Mouse (Mus musculus): ENCODE data around the gene Gm20696. TPM values are rescaled to one million over a fixed set of nuclear protein-coding genes. Genes with fewer than 3 reads are reported as not detected.
A peak's percentile ranks its signal among the peaks of the same experiment; 100 is the strongest.

The Gm20696 gene
- total RNA-seq, 2 experiments from 2014 or later = 1.2 to 1.3 TPM

GRCm38 (mm10) chr6:99253331-99253730 is 413.3 kb downstream of the Gm20696 start:
- DNase-seq = no peak
- TF ChIP-seq CTCF (IDR thresholded peaks at IDR 0.05) = no peak
- H3K4me3 ChIP-seq = no peak overlapping the region
- no peak overlapping the region for H3K27ac ChIP-seq
- intact Hi-C loops (cut with DNase I) = no loop called here

- H3K27ac ChIP-seq = no peak overlapping the region
- no peak for TF ChIP-seq CTCF (IDR thresholded peaks at IDR 0.05)
- DNase-seq = peak; percentile 45
- no peak overlapping the region for H3K4me3 ChIP-seq
- intact Hi-C loops (cut with DNase I) = no loop called here
Measured at GRCm38 (mm10) chr6:99252816-99253215, 413.8 kb downstream of the Gm20696 start.

DNA sequence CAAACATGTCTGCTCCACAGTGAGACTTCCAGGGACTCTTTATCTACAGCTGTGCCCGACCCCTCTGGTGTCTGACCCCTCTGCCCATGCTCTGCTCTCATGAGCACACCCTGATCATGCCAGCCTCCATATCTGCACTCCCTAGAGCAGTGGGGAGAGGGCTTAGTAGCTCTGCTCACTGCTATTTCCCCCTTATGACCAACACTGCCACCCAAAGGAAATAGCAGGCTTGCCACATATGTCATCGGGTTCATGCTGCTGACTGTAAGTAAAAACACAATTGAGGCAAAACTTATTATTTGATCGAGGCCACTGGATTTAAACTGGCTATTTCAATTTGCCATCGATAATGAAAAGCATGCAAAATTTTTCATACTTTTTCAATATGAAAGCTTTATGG is 414.7 kb downstream of the Gm20696 start:
- no peak overlapping the region for H3K27ac ChIP-seq
- intact Hi-C loops (cut with DNase I) = no loop called here
- H3K4me3 ChIP-seq = no peak overlapping the region
- peak; percentile 48 for TF ChIP-seq CTCF (IDR thresholded peaks at IDR 0.05)
- DNase-seq = no peak

- no peak for TF ChIP-seq CTCF (IDR thresholded peaks at IDR 0.05)
- no peak overlapping the region for H3K27ac ChIP-seq
- no peak for DNase-seq
- H3K4me3 ChIP-seq = no peak overlapping the region
- intact Hi-C loops (cut with DNase I) = no loop called here
Measured at GRCm38 (mm10) chr6:99251222-99251621, 415.4 kb downstream of the Gm20696 start.

GRCm38 (mm10) chr6:99249496-99250030 is 417.0 kb downstream of the Gm20696 start:
- no peak overlapping the region for H3K4me3 ChIP-seq
- intact Hi-C loops (cut with DNase I) = no loop called here
- H3K27ac ChIP-seq = no peak overlapping the region
- DNase-seq = no peak
- no peak for TF ChIP-seq CTCF (IDR thresholded peaks at IDR 0.05)

GRCm38 (mm10) chr6:99248396-99248795 is 418.2 kb downstream of the Gm20696 start:
- no peak for TF ChIP-seq CTCF (IDR thresholded peaks at IDR 0.05)
- intact Hi-C loops (cut with DNase I) = no loop called here

GRCm38 (mm10) chr6:99241625-99242395 is 424.8 kb downstream of the Gm20696 start:
- no peak overlapping the region for H3K4me3 ChIP-seq
- H3K27ac ChIP-seq = no peak overlapping the region
- TF ChIP-seq CTCF (IDR thresholded peaks at IDR 0.05) = no peak
- no peak for DNase-seq
- intact Hi-C loops (cut with DNase I) = no loop called here

More at GRCm38 (mm10) chr6:99248396-99248795, 418.2 kb downstream of the Gm20696 start:
- DNase-seq = no peak
- Histone ChIP-seq H3K4me3 (no peak overlapping the region), H3K27ac (no peak overlapping the region)

- DNase-seq = no peak
- no peak overlapping the region for H3K4me3 ChIP-seq
- no peak overlapping the region for H3K27ac ChIP-seq
- TF ChIP-seq CTCF (IDR thresholded peaks at IDR 0.05) = no peak
- intact Hi-C loops (cut with DNase I) = no loop called here
Measured at GRCm38 (mm10) chr6:99240764-99241163, 425.8 kb downstream of the Gm20696 start.

DNA sequence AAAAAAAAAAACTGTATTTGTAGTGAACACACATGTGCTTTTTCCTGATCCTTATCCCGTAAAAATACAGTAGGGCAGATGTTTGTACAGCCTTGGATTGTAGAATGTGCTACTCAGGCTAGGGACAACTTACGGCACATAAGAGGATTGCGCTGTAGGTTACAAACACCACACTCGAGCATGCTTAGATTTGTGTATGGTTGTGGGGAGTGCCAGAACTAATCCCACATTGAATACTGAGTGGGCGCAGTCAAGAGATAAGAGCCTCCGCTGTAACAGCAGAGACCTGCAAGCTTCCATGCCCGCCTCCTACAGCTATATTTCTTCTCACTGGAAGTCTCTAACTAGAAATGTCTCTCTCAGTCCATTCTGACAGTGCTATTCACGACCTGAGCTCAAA is 431.0 kb downstream of the Gm20696 start:
- no peak for TF ChIP-seq CTCF (IDR thresholded peaks at IDR 0.05)
- no peak overlapping the region for H3K27ac ChIP-seq
- H3K4me3 ChIP-seq = no peak overlapping the region
- intact Hi-C loops (cut with DNase I) = no loop called here
- DNase-seq = no peak

GRCm38 (mm10) chr6:99233411-99233810 is 433.2 kb downstream of the Gm20696 start:
- intact Hi-C loops (cut with DNase I) = no loop called here
- Histone ChIP-seq H3K27ac (no peak overlapping the region), H3K4me3 (no peak overlapping the region)
- TF ChIP-seq CTCF (IDR thresholded peaks at IDR 0.05) = no peak
- DNase-seq = no peak

- Histone ChIP-seq H3K27ac (0 out of 2 replicates have a peak overlapping the region, but pooled peaks have one; percentile 4), H3K4me3 (no peak overlapping the region)
- no peak for TF ChIP-seq CTCF (IDR thresholded peaks at IDR 0.05)
- intact Hi-C loops (cut with DNase I) = no loop called here
- DNase-seq = peak; percentile 31
Measured at GRCm38 (mm10) chr6:99228336-99228870, 438.2 kb downstream of the Gm20696 start.

- TF ChIP-seq CTCF (IDR thresholded peaks at IDR 0.05) = no peak
- no peak overlapping the region for H3K27ac ChIP-seq
- DNase-seq = no peak
- intact Hi-C loops (cut with DNase I) = no loop called here
- no peak overlapping the region for H3K4me3 ChIP-seq
Measured at GRCm38 (mm10) chr6:99221147-99221546, 445.4 kb downstream of the Gm20696 start.

DNA sequence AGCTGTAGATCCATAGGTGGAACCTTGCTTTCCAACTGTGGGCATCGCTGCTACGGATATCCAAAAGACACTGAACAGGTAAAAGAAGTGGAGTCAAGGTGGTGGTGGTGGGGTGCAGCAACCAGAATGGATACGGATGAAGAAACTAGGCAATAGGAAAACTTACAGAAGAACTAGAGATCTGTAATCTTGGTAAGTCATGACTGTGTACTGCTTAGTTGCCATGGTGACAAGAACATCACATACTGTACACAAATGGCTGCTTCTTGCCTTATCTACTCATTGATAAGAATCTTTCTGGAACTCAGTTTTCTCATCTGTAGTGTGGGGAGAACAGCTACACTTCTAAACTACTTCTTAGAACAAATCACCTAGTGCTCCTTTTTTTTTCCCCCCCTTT is 446.1 kb downstream of the Gm20696 start:
- no peak overlapping the region for H3K27ac ChIP-seq
- TF ChIP-seq CTCF (IDR thresholded peaks at IDR 0.05) = no peak
- H3K4me3 ChIP-seq = no peak overlapping the region
- no peak for DNase-seq
- intact Hi-C loops (cut with DNase I) = no loop called here
